Mouse (Mus musculus) CD4-positive helper T cell, adult 2 months (primary cell): Measurements from ENCODE around the gene Ppara.

ENCODE experiments used
- DNase-seq: peaks from one replicate; pipeline ENCODE4 v3.0.0-alpha.2; 2012; ENCODE audit warnings: low read depth, missing footprints, low spot score

Ppara gene

GRCm38 (mm10) chr15:85728224-85728623 lies 6.6 kb upstream of the Ppara start:
- no peak for DNase-seq

- no peak for DNase-seq
These were observed 5.5 kb upstream of the Ppara start for GRCm38 (mm10) chr15:85729256-85729655.

- no peak for DNase-seq
These were observed 4.8 kb upstream of the Ppara start for GRCm38 (mm10) chr15:85730027-85730426.

GRCm38 (mm10) chr15:85731885-85732603 lies 2.7 kb upstream of the Ppara start:
- DNase-seq = no peak

- no peak for DNase-seq
These were observed 2.2 kb upstream of the Ppara start for GRCm38 (mm10) chr15:85732604-85732968.

GRCm38 (mm10) chr15:85733686-85734085 lies 1.1 kb upstream of the Ppara start:
- DNase-seq = no peak

DNA sequence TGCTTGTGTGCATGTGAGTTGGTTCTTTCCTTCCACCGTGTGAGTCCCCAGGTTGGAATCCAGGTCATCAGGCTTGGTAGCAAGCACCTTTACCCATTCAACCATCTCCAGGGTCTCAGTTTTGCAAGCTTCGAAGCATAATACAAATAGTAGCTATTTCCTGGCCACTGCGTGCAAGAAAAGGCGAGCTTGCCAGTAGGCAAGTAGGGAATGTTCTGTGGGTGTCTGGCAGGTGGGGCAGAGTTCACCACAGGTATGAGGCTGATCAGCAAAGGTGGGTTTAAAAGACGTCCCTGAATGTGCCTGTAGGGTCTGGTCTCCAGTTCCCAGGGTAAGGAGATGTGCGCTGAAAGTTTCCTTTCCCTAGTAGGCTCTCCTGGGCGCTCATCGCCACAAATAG lies 635 bp upstream of the Ppara start:
- no peak for DNase-seq

- DNase-seq = peak; percentile 83
These were observed 466 bp downstream of the Ppara start for GRCm38 (mm10) chr15:85735063-85735835.

DNA sequence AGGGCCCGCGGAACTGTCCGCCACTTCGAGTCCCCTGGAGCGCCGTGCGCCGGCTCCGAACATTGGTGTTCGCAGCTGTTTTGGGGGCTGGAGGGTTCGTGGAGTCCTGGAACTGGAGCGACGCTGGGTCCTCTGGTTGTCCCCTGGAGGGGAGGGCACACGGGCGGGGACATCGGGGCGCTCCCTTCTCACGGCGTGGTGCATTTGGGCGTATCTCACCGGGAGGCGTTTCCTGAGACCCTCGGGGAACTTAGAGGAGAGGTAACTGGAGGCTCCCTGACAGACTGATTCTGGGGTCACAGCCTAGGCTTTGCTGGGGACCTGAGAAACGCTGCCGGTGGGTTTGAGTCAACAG lies 1.0 kb downstream of the Ppara start:
- DNase-seq = no peak

DNA sequence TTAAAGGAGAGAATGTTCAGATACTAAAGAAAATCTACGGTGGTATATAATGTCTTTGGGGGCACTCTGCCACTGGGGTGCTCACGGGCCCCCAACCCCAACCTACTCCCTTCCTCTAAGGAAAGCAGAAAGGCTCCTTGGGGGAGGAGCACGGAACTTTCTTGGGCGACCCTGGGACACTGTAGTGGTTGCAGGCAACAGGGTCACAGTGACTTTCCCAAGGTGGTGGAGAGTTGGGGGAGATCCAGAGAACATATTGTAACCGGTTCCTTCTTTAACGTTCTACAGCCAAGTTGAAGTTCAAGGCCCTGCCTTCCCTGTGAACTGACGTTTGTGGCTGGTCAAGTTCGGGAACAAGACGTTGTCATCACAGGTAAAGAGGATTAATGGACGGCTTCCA lies 1.7 kb downstream of the Ppara start:
- DNase-seq = no peak

DNA sequence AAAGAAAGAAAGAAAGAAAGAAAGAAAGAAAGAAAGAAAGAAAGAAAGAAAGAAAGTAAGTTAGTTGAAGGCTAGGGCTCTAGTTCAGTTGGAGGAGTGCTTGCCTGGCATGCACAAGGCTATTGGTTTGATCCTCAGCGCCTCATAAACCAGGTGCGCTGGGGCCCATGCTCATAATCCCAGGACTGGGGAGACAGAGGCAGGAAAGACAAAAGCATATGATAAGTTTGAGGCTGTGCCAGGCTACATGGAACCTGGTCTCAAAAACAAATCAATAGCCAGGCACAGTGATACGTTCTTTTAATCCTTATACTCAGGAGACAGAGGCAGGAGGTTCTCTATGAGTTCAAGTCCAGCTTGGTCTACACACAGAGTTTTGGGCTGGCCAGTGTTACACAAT lies 3.6 kb downstream of the Ppara start:
- no peak for DNase-seq

GRCm38 (mm10) chr15:85738939-85739338 lies 4.2 kb downstream of the Ppara start:
- DNase-seq = no peak

DNA sequence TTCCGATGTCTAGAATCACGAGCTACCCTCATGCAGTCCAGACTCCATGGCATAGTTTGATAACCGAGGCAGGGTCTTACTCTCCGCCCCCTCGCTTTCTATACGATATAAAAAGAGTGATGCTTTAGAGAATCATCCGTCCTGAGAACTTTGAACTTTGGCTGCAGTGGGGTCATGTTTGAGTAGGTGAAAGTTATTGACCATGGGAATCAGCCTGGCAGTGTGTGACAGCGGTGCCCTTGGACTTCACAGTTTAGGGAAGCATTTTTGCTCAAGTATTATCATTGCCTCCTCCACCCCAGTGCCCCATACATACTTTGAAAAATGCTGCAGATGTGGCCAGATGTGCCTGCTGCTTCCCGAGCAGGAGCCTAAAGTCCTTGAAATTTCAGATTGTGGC lies 7.8 kb downstream of the Ppara start:
- no peak for DNase-seq

- no peak for DNase-seq
These were observed 9.2 kb downstream of the Ppara start for GRCm38 (mm10) chr15:85743946-85744345.

DNA sequence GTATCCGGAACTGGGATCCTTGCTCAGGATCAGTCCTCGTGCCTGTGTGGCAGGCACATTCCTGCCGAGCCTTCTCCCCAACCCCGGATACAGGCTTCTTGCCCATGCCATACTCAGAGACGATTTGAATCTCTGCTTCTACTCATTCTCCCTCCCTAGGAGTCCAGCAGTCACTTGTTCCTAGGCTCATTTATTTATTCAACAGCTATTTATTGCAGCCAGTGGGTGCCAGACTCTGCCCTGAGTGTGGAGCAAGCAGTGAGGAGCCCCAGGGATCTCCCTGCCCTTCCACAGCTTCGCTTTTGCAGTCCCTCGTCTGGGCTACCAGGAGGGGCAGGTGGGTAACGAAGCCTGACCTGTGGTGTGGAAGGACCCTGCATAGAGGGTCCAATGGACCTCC lies 11.4 kb downstream of the Ppara start:
- DNase-seq = no peak

- DNase-seq = no peak
These were observed 11.9 kb downstream of the Ppara start for GRCm38 (mm10) chr15:85746671-85747070.

GRCm38 (mm10) chr15:85747951-85748350 lies 13.2 kb downstream of the Ppara start:
- no peak for DNase-seq

GRCm38 (mm10) chr15:85748466-85748865 lies 13.7 kb downstream of the Ppara start:
- no peak for DNase-seq

DNA sequence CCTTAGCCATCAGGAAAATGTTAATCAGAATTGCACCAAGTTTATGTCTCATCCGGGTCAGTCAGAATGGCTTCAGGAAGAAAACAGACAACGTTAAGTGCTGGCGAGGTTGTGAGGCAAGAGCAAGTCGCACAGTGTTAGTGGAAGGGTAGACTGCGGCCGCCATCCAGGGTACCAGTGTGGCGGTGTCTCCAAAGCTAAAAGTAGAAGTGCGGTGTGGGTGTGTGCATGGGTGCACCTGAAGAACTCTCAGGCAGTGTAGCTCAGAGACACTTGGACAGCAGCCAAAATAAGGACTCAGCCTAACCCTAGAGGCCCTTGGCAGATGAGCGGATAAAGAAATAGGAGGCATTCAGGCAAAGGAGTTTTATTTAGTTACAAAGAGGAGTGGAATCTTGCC lies 14.4 kb downstream of the Ppara start:
- no peak for DNase-seq

- DNase-seq = no peak
These were observed 15.3 kb downstream of the Ppara start for GRCm38 (mm10) chr15:85750115-85750514.

GRCm38 (mm10) chr15:85752655-85753054 lies 17.9 kb downstream of the Ppara start:
- no peak for DNase-seq

- no peak for DNase-seq
These were observed 19.4 kb downstream of the Ppara start for GRCm38 (mm10) chr15:85754033-85754650.

- no peak for DNase-seq
These were observed 20.4 kb downstream of the Ppara start for GRCm38 (mm10) chr15:85755214-85755613.
